Mouse (Mus musculus) bone marrow, adult 2 months (tissue): ENCODE results near the gene Fndc3b. TPM values are rescaled to one million over a fixed set of nuclear protein-coding genes. Genes with fewer than 3 reads are reported as not detected.

Source experiments
- H3K27ac ChIP-seq: fragments of 200-500 bp; 2 replicates; pipeline ENCODE4 v1.5.1; 2012; ENCODE audit warnings: low read depth, mild to moderate bottlenecking, control low read depth, inconsistent platforms, low read length; ENCODE audit not compliant: control insufficient read depth, poor library complexity, insufficient read depth
- H3K4me1 ChIP-seq: fragments of 200-500 bp; 2 replicates; pipeline ENCODE4 v1.6.1; 2011; ENCODE audit warnings: low read length; ENCODE audit not compliant: control insufficient read depth, insufficient read depth
- H3K4me3 ChIP-seq: fragments of 200-500 bp; replicated peaks from 2 replicates; pipeline ENCODE3; 2011; ENCODE audit warnings: mild to moderate bottlenecking, low read depth, low read length, control low read depth; ENCODE audit not compliant: control insufficient read depth
- CTCF ChIP-seq: fragments of 200-500 bp; IDR thresholded peaks from 2 replicates; pipeline ENCODE4 v1.5.1; 2011; ENCODE audit warnings: low read length, control low read depth; ENCODE audit not compliant: control insufficient read depth, insufficient read depth
- POLR2A ChIP-seq: fragments of 200-500 bp; IDR thresholded peaks from 2 replicates; pipeline ENCODE4 v1.6.1; 2011; ENCODE audit warnings: low read depth, mild to moderate bottlenecking, control low read depth, low read length, borderline replicate concordance; ENCODE audit not compliant: control insufficient read depth
- WGBS: fragments of 180-500 bp; shearing (Covaris S2); methylation state at CpG from one replicate; pipeline ENCODE4 v1.1.7; 2018; 5-methylcytosine and 5-hydroxymethylcytosine counted together
- polyA plus RNA-seq: library from polyadenylated mRNA; stranded (reverse); fragments of >200 nt; gene quantifications from 2 replicates; pipeline ENCODE4 v1.2.4, GENCODE M21; 2011; ENCODE audit warnings: low replicate concordance; ENCODE audit not compliant: missing spikeins, insufficient read depth, insufficient read length

Gene Fndc3b
- polyA plus RNA-seq, 1 experiment = 4.2 TPM

- no peaks in the 10 kb centered on the region for H3K4me1 ChIP-seq
- H3K27ac ChIP-seq = no peak overlapping the region
- WGBS = 12% methylated on average over 4 of the region's 4 CpGs
- TF ChIP-seq CTCF (no peak), POLR2A (no peak)
- H3K4me3 ChIP-seq = no peak overlapping the region
These were observed 2.9 kb upstream of the Fndc3b start for GRCm38 (mm10) chr3:27713971-27714370.

- H3K4me1 ChIP-seq = no peaks in the 10 kb centered on the region; the same call in 1 of the 2 replicates
- TF ChIP-seq POLR2A (no peak), CTCF (no peak)
- 68% methylated on average over 6 of the region's 6 CpGs for WGBS
- H3K27ac ChIP-seq = no peak overlapping the region
- no peak overlapping the region for H3K4me3 ChIP-seq
These were observed 1.3 kb upstream of the Fndc3b start for GRCm38 (mm10) chr3:27712421-27712820.

- under 1% methylated on average over 84 of the region's 86 CpGs for WGBS
- TF ChIP-seq POLR2A = no peak
- no peak for TF ChIP-seq CTCF
- peak overlapping the region; percentile 92 for H3K27ac ChIP-seq
These were observed 1.0 kb downstream of the Fndc3b start for GRCm38 (mm10) chr3:27709906-27710647.

GRCm38 (mm10) chr3:27709096-27709905 is 1.8 kb downstream of the Fndc3b start:
- Histone ChIP-seq H3K27ac (no peak overlapping the region), H3K4me1 (no peaks in the 10 kb centered on the region; the same call in 1 of the 2 replicates), H3K4me3 (peak overlapping the region; percentile 85)
- TF ChIP-seq POLR2A = no peak
- no peak for TF ChIP-seq CTCF
- 52% methylated on average over 22 of the region's 22 CpGs for WGBS

More at GRCm38 (mm10) chr3:27709906-27710647, 1.0 kb downstream of the Fndc3b start:
- H3K4me1 ChIP-seq = no peaks in the 10 kb centered on the region; the same call in 1 of the 2 replicates
- H3K4me3 ChIP-seq = peak overlapping the region; percentile 85

- Histone ChIP-seq H3K4me3 (no peak overlapping the region), H3K27ac (no peak overlapping the region), H3K4me1 (no peaks in the 10 kb centered on the region; the same call in 1 of the 2 replicates)
- TF ChIP-seq CTCF = no peak
- no peak for TF ChIP-seq POLR2A
- WGBS = 74% methylated on average over 5 of the region's 5 CpGs
These were observed 2.5 kb downstream of the Fndc3b start for GRCm38 (mm10) chr3:27708581-27708980.

GRCm38 (mm10) chr3:27705761-27706160 is 5.3 kb downstream of the Fndc3b start:
- Histone ChIP-seq H3K4me3 (no peak overlapping the region), H3K27ac (no peak overlapping the region), H3K4me1 (no peaks in the 10 kb centered on the region; the same call in 1 of the 2 replicates)
- no peak for TF ChIP-seq POLR2A
- no peak for TF ChIP-seq CTCF
- WGBS = 53% methylated on average over 6 of the region's 6 CpGs

- Histone ChIP-seq H3K4me1 (no peaks in the 10 kb centered on the region; the same call in 1 of the 2 replicates), H3K27ac (no peak overlapping the region), H3K4me3 (no peak overlapping the region)
- WGBS = 59% methylated on average over 4 of the region's 4 CpGs
- TF ChIP-seq POLR2A = no peak
- TF ChIP-seq CTCF = no peak
These were observed 6.1 kb downstream of the Fndc3b start for GRCm38 (mm10) chr3:27705056-27705455.

GRCm38 (mm10) chr3:27704641-27705040 is 6.5 kb downstream of the Fndc3b start:
- WGBS = 83% methylated on average over 9 of the region's 9 CpGs
- no peak for TF ChIP-seq CTCF
- Histone ChIP-seq H3K4me1 (no peaks in the 10 kb centered on the region; the same call in 1 of the 2 replicates), H3K27ac (no peak overlapping the region), H3K4me3 (no peak overlapping the region)
